Mouse (Mus musculus): ENCODE results near the gene Atp8b3.

DNA sequence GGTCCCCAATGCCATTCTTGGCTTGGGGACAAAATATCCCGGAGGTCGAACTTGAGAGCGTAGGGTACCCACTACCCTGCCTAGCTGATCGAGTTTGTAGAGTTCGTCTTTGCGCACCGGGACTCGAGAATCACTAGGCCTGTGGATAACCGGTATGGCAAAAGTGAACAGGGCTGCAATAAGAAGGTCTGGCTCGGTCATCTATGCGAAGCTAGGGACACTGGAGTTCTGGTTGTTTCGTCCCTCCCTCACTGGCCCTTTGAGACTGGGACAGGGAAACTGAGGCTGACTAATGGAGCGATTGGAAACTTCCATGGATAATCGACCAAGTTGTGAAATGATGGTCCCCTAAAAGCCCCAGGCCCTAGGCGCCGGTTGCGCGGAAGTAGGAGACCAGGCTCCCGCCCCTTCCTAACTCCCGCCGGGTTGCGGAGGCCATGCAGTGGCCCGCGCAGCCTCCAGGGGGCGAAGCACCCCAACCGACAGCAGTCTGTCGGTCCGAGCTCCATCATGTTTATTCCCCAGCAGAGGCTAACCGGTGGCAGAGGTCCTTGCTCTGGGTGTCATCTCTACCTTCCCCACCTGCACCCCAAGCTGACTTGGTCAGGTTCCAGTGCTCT lies 39.3 kb upstream of the Atp8b3 start:
- TF ChIP-seq CTCF (conservative IDR thresholded peaks at IDR 0.05; ENCODE audit: low read length) (peak; percentile 78), POU5F1 (IDR thresholded peaks at IDR 0.05; ENCODE audit: borderline replicate concordance, low read length) (no peak), NANOG (IDR thresholded peaks at IDR 0.05; ENCODE audit: borderline replicate concordance, low read length) (no peak)

Data from E14TG2a.4 (cell line).